Mouse (Mus musculus): ENCODE results near the gene Borcs6.

Borcs6 gene

DNA sequence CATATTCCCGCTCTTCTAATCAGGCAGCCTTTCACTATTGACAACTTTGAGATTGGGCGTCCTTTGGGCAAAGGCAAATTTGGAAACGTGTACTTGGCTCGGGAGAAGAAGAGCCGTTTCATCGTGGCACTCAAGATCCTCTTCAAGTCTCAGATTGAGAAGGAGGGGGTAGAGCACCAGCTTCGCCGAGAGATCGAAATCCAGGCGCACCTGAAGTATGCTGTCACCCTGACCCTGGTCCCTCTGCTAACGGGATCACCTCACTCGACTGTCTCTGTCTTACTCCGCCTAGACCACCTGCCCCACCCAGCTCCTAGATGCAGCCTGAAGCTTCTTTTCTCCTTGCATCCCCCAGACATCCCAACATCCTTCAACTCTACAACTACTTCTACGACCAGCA is 11.4 kb upstream of the Borcs6 start:
- in situ Hi-C loops (cut with MboI, MseI) = no loop called here

- in situ Hi-C loops (cut with MboI, MseI) = no loop called here
Observed at GRCm38 (mm10) chr11:69050748-69051147, 8.8 kb upstream of the Borcs6 start.

GRCm38 (mm10) chr11:69051771-69052170 is 7.7 kb upstream of the Borcs6 start:
- in situ Hi-C loops (cut with MboI, MseI) = no loop called here

- in situ Hi-C loops (cut with MboI, MseI) = no loop called here
Observed at GRCm38 (mm10) chr11:69052824-69053421, 6.6 kb upstream of the Borcs6 start.

DNA sequence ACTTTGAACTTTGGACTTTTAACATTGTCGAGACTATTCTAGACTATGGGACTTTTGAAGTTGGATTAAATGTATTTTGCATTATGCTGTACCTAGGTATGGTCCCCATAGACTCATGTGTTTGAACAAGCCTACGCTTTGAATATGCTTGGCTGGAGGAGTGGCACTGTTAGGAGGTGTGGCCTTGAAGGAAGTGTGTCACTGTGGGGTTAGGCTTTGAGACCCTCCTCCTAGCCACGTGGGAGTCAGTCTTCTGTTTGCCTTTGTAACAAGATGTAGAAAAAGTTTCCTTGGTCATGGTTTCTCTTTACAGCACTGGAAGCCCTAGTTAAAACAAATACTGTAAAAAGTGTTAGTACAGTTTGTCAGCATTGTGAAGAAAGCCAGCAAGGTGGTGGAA is 5.7 kb upstream of the Borcs6 start:
- in situ Hi-C loops (cut with MboI, MseI) = no loop called here

DNA sequence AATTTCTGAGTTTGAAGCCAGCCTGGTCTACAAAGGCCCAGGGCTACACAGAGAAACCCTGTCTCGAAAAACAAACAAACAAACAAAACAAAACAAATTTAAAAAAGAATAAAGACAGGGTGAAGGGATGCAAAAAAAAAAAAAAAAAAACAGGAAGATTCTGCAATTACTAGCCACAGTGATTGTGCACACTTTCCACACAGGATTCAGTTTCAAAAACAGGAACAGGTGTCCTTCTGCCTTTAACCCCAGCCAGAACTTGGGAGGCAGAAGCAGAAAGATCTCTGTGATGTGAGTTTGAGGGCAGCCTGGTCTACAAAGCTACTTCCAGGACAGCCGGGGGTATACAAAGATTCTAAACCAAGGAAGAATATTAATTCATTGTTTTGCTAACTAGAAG is 1.3 kb upstream of the Borcs6 start:
- in situ Hi-C loops (cut with MboI, MseI) = no loop called here

DNA sequence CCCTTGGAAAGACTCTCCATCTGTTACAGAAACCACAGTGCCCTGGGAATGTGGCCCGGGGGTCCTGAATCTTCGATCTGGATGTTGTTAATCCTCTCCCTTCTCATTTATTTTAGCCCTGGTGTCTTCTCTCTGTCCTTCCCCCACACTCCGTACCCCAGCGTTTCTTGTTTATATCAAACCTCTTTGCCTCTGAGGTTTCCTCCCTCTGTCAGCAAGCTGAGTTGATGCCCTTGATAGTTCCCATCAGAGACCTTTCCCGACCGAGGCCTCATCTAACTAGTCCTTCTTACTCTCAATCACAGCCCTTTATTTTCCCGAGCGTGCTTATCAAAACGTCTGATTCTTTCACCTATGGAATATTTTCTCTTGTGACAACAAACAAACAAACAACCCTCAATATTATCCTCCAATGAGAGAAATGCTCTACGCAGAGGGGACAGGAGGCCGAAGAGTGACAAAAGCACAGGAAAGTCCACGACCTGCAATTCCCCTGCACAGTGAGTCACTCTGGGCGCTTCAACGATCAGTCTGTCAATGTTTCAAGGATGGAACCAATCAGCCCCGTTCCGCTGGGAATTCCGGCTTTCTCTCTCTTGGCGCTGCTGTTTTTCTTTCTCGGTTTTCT is 674 bp upstream of the Borcs6 start:
- in situ Hi-C loops (cut with MboI, MseI) = no loop called here

DNA sequence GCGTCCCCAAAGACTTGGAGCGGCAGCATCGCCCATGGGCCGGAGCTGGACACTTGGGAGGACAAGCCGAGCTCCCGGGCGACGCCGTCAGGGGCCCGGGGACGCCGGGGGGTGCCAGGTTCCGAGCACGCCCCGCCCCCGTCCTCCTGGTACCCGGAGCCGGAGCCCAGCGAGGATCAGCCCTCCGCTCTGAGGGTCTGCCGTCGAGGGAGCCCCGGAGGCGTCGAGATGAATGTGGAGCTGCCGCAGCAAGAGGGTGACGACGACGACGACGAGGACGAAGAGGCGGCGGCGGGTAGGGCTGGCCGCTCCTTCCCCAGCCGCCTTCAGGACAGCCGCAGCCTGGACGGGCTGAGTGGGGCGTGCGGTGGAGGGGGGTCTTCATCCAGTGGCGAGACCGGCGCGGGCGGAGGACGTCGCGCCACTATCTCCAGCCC is 476 bp downstream of the Borcs6 start:
- in situ Hi-C loops (cut with MboI, MseI) = loop anchor here (5.0 to 10.0 kb wide), 2 partner anchors 62 to 175 kb away; partner anchors contain the start of genes 9130213A22Rik, Gucy2e and Hes7

DNA sequence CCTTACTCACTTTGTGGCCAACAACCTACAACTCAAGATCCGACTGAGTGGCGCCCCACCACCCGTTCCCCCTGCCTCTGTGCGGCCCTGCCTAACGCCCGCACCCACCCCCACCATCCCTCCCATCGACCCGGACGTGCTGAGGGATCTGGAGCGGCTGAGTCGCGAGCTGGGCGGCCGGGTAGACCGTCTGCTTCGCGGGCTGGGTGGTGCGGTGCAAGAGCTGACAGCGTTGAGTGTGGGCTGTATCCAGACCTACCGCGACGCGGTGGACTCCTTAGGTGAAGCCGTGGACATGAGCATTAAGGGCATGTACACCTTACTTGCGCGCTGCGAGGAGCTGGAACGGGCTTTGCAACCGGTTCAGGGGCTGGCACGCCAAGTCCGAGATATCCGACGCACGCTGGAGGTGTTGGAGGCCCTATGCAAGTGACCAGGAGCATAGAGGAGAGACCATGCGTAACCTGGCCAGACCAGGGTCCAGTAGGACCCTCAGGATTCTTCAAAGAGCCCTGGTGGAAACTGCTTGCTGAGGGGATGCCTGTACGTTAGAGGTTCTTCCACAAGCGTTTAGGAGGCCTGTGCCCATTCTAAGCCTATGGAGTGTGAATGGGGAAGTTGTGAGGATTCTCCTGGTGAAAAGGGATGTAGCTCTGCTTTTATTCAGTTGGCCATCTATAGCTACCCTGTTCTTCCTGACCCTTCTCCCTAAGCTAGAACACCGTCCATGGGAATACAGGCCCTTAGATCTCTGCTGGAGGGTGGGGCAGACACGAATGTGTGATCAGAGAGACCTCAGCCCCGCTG is 1.1 kb downstream of the Borcs6 start:
- in situ Hi-C loops (cut with MboI, MseI) = loop anchor here (5.0 to 10.0 kb wide), 2 partner anchors 62 to 174 kb away; partner anchors contain the start of genes 9130213A22Rik, Gucy2e and Hes7

DNA sequence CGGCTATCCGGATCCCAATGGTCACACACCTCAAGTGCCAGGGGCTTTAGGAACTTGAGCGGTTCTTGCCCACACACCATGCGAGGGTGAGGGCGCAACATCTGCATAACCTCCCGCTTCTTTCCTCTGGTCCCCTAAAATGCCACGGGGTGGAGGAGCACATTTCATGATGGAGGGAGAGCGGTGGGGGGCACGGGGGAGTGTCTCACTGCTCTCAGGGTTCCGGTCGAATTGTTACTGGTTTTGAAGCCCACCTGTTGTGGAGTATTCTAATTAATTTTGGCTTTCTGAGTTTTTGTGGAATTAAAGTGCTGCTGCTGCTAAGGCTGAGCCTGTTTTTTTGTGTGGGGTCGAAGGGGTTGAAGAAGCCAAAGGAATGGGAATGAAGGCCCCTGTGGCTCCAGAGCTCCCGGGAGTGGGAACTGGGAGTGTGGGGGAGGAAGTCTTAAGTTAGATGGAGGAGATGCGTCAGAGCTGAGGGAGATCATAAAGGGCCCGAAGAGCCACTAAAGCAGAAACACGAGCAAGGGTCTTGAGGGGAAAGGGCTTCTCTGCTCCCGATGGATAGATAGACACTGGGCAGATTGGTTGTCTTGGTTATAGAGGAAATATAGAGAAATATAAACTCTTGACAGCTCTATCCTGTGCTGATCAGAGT is 1.9 kb downstream of the Borcs6 start:
- in situ Hi-C loops (cut with MboI, MseI) = loop anchor here (5.0 to 10.0 kb wide), 2 partner anchors 61 to 173 kb away; partner anchors contain the start of genes 9130213A22Rik, Gucy2e and Hes7

DNA sequence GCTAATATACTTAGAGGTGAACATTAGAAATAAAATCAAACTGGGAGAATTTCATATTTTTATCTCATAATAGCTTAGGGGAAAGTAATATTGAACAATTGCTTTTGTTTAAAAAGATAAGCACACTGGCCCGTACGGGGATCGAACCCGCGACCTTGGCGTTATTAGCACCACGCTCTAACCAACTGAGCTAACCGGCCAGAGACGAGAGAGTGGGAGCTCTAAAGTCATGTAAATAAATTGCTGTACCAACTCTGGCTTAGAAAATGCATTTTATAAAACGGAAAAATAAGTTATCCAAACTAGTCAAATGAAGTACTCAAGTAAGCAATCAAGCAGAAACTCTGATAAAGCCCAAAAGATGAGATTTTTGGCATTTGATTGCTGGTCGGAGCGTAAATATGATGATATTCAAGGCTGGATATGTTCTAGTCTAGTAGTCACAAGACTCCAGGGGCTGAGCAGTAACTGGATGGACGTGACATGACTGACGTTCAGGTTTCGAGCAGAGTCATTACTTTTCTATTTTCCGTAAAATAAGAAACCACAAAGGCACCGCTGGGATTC is 2.8 kb downstream of the Borcs6 start:
- in situ Hi-C loops (cut with MboI, MseI) = loop anchor here (5.0 to 10.0 kb wide), 2 partner anchors 60 to 173 kb away; partner anchors contain the start of genes 9130213A22Rik, Gucy2e and Hes7

DNA sequence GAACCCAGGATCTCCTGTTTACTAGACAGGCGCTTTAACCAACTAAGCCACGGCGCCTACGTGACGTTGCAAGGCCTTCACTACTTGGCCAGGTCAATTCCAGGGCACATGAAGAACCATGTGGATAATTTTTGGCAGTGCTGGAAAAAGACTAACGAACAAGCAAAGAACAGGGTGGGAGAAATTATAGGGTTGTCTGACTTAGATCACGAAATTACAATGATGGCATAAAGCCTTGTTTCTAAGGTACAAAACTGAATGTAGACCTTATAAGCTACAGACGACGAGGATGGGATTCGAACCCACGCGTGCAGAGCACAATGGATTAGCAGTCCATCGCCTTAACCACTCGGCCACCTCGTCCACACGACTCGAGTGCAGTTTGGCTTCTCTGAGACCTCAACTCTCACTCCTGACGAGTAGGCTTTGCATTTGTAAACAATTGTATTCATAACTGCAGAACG is 3.3 kb downstream of the Borcs6 start:
- in situ Hi-C loops (cut with MboI, MseI) = loop anchor here (5.0 to 10.0 kb wide), 2 partner anchors 60 to 172 kb away; partner anchors contain the start of genes 9130213A22Rik, Gucy2e and Hes7

GRCm38 (mm10) chr11:69063413-69064201 is 4.1 kb downstream of the Borcs6 start:
- in situ Hi-C loops (cut with MboI, MseI) = loop anchor here (5.0 to 10.0 kb wide), 2 partner anchors 59 to 171 kb away; partner anchors contain the start of genes 9130213A22Rik, Gucy2e and Hes7

DNA sequence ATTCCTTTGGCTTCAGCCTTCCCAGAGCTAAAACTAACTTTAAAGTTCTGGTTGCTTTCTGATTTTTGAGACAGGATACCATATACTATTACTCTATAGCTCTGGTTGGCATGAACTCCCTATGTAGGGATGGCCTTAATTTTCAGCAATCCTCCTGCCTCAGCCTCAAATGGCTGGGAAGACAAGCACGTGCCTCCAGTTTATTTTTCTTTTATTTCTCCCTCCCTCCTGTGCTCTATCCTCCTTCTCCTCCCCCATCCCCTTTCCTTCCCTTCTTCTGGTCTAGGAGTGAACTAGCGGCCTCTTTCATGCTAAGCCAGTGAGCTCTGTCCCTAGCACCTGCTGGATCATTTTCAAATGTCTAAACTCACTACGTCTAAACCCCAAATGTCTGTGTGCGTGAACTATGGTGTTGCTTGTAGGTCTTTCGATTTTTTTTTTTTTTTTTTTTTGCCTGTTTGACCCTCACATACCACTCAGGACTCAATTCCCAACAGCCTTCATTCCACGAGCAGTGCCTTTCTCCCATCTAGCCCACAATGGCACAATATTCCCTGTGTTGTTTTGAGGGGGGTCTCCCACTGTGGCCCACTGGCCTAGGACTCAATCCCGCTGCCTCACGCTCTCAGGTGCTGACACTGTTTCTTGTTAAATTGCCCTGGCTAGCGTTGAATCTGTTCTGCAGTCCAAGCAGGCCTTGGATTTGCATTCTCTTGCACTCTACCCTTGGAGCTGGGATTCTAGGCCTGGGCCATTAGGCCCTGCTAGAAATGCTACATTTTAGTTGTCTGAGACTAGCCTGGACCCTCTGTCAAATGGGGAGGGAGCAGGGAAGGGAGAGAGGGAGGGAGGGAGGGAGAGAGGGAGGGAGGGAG is 5.0 kb downstream of the Borcs6 start:
- in situ Hi-C loops (cut with MboI, MseI) = loop anchor here (5.0 to 10.0 kb wide), 2 partner anchors 58 to 170 kb away; partner anchors contain the start of genes 9130213A22Rik, Gucy2e and Hes7

DNA sequence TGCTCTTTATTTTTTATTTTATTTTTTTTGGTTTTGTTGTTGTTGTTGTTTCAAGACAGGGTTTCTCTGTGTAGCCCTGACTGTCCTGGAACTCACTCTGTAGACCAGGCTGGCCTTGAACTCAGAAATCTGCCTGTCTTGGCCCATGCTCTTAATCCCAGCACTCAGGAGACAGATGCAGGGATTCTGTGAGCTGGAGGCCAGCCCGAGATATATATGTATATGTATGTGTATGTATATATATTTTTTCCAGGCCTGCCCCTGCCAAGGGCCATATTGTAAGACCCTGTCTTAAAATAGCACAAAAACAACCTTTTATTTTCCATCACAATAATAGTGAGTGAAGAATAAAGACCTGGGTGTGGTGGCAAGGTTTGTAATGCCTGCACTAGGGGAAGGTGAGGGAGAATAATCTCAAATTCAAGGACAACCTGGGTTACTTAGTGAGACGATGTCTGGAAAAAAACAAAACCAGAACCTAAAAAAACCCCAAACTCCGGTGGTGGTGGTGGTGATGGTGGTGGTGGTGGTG is 5.9 kb downstream of the Borcs6 start:
- in situ Hi-C loops (cut with MboI, MseI) = loop anchor here (10.0 kb wide), 1 partner anchor 169 kb away; the partner anchor contains the start of gene Gucy2e

DNA sequence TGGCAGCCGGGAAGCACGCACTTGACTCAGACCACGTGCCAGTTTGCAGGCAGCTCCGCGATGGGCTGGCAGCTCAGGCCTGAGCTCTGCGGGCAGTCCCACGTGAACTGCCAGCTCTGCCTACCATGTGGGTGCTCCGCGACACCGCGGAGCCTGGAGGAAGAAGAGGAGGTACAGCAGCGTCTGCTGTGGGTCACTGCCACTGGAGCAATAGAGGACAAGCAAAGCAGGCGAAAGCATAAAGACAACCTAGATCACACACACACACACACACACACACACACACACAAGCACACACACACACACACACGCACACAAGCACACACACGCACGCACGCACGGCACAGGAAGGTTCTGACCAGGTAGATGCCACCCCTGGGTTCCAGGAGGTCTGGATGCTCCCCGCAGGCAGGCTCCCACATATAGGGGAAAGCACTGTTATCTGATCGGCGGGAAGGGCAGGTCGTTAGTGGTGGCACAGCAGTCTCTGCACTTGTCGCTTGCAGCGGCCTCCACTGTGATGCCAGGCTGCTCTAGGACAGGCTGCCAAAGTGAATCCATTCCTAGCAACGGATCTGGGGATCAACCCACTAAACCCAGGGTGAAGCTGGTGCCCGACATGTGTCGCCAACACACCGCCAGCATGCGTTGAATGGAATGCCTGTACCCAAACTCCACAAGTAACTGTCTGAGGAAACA is 6.8 kb downstream of the Borcs6 start:
- in situ Hi-C loops (cut with MboI, MseI) = loop anchor here (10.0 kb wide), 1 partner anchor 168 kb away; the partner anchor contains the start of gene Gucy2e

DNA sequence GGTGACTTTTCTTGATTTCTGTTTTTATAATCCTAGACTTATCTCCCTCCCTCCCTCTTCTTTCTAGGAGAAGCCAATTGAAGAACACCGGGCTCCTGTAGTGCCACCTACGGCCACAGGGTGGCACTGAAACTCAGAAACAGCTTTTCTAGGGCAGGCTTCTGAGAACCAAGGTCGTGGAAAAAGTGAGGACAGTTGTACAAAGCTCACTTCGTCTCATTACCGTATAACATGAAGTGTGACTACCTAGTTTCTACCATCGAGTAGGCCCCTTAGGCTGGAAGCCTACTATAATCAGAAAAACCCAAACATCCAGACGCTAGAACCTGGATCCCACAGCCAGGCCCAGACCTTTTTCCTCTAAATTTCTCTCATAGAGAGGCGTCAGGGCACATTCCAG is 7.4 kb downstream of the Borcs6 start:
- in situ Hi-C loops (cut with MboI, MseI) = loop anchor here (10.0 kb wide), 1 partner anchor 168 kb away; the partner anchor contains the start of gene Gucy2e

- in situ Hi-C loops (cut with MboI, MseI) = loop anchor here (10.0 kb wide), 1 partner anchor 167 kb away; the partner anchor contains the start of gene Gucy2e
Observed at GRCm38 (mm10) chr11:69067601-69068000, 8.1 kb downstream of the Borcs6 start.
